In the genomic region with DNA sequence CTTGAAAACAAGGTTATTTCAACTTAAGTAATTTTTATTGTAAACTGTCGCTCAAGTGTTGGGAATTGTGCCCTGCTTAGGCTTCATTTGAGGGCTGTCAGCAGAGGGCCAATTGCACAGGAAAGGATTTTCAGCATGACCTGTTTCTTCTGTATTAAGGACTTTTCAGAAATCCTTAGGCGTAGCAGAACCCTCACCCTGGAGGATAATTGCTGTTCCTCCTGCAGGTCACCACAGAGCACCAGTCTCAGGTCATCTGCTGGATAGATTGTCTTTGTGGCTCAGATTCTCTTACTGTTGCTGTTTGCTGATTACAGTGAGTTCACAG, we compare ENCODE assay signal across 25 mouse cellular contexts. TPM values are rescaled to one million over a fixed set of nuclear protein-coding genes. Genes with fewer than 3 reads are reported as not detected.
DNase-seq lines count a peak whose midpoint lies in the region; TF ChIP-seq lines count a peak whose summit lies in the region.
"Had no signal": no experiment of that assay in that cellular context is flagged by ENCODE, and none has a peak within 500 bp of the region (broad histone marks: within the 10 kb centered on the region; RNA-seq: fewer than 3 reads in every experiment).

No protein-coding gene starts in this region.

- intact Hi-C loops in left cerebral cortex, adult 2 months (cut with DNase I), result no loop called here
- intact Hi-C loops in left cerebral cortex, postnatal 25 days (cut with DNase I), result no loop called here

- no peak overlapping the region for H3K4me3 ChIP-seq in left cerebral cortex, adult 2 months
- H3K4me3 ChIP-seq: embryonic facial prominence, embryonic 12.5 days; forebrain, embryonic 10.5 days; forebrain, embryonic 15.5 days; gastrocnemius, adult 2 months; liver, embryonic 12.5 days; megakaryocyte, embryonic 14.5 days; midbrain, embryonic 13.5 days had no signal

- DNase-seq in cerebellum, adult 9-11 months, result peak; percentile 39
- no peak for DNase-seq in cerebellum, postnatal 4 days (ENCODE audit: low spot score in 2 of 2)
- DNase-seq in left cerebral cortex, adult 2 months (ENCODE audit: extremely low spot score in 1 of 2, low spot score in 2 of 2), result no peak
- no peak for DNase-seq in left cerebral cortex, postnatal 25 days (ENCODE audit: low spot score in 2 of 2)
- DNase-seq in cerebellum, postnatal 10 days, result peak; percentile 12 to 24
- DNase-seq in retina, postnatal 1 day, result peak; percentile 45
- DNase-seq in lung, postnatal 25 days (ENCODE audit: low spot score), result no peak
- DNase-seq: adrenal gland, postnatal 25 days; gastrocnemius, adult 2 months; gastrocnemius, postnatal 36 days; heart, adult 18-20 months; left cerebral cortex, postnatal 4 days; liver, postnatal 0 days; lung, postnatal 4 days; spleen, adult 18-20 months; thymus, adult 2 months; thymus, postnatal 36 days had no signal

- H3K27ac ChIP-seq in left cerebral cortex, adult 2 months, result peak overlapping the region; percentile 78
- H3K27ac ChIP-seq: embryonic facial prominence, embryonic 12.5 days; forebrain, embryonic 10.5 days; forebrain, embryonic 15.5 days; gastrocnemius, adult 2 months; liver, embryonic 12.5 days; midbrain, embryonic 13.5 days had no signal

- TF ChIP-seq CTCF in left cerebral cortex, adult 2 months (IDR thresholded peaks at IDR 0.05), result no peak

RNA-seq across cellular contexts. Expression of a gene that starts 30.0 kb away (rescaled TPM):
- total RNA-seq in left cerebral cortex, adult 2 months (2021), result 10 to 100 TPM; 95.9 to 98.5 TPM
- total RNA-seq in left cerebral cortex, postnatal 25 days (2021), result 100 to 1,000 TPM in 1 of 2 experiments, 10 to 100 TPM in 1; 92.8 to 105 TPM

RNA-seq across cellular contexts. Expression of a gene that starts 40.3 kb away (rescaled TPM):
- 100 to 1,000 TPM; 200 to 236 TPM for total RNA-seq in left cerebral cortex, adult 2 months (2021)
- total RNA-seq in left cerebral cortex, postnatal 25 days (2021), result 100 to 1,000 TPM; 211 to 225 TPM
- total RNA-seq: hematopoietic stem cell, adult 5-6 weeks; monocyte, adult 5-6 weeks had no signal

Comparison
In these comparisons a context has a peak if more than half of its experiments do, and no peak if none do; other contexts are left out.
1. DNase-seq: peak in cerebellum, adult 9-11 months (single experiment), cerebellum, postnatal 10 days (2 of 2) and retina, postnatal 1 day (single experiment); none in cerebellum, postnatal 4 days (0 of 2), left cerebral cortex, adult 2 months (0 of 2), left cerebral cortex, postnatal 25 days (0 of 2) and lung, postnatal 25 days (single experiment).